Mouse (Mus musculus): ENCODE data around the gene Cers6. TPM values are rescaled to one million over a fixed set of nuclear protein-coding genes. Genes with fewer than 3 reads are reported as not detected.

The Cers6 gene
- polyA plus RNA-seq, 1 experiment from 2014 or later = 28.3 TPM

Other genes starting within 250 kb of the Cers6 start
- gene 4932414N04Rik, start 205.0 kb upstream of the Cers6 start, polyA plus RNA-seq (2015; fragmentation: Nextera tagmentation; extraction: Ambion mirVana) = not detected in 2 replicates

All from limb, embryonic 13.5 days (tissue).